Mouse (Mus musculus) forebrain, embryonic 16.5 days (tissue): ENCODE results near the gene Esam. TPM values are rescaled to one million over a fixed set of nuclear protein-coding genes. Genes with fewer than 3 reads are reported as not detected.

Experiments
- ATAC-seq: fragments of 200-750 bp; cut with Nextera tagmentation; 2 replicates; pipeline ENCODE4 v1.8.0; 2017; ENCODE audit warnings: mild to moderate bottlenecking, moderate library complexity
- H3K27ac ChIP-seq: fragments of 300-500 bp; sonication (generic); 2 replicates; pipeline ENCODE4 v1.5.1; 2014; ENCODE audit warnings: low read length, control low read depth
- H3K27me3 ChIP-seq: fragments of 300-500 bp; sonication (generic); replicated peaks from 2 replicates; pipeline ENCODE4 v1.6.1; 2014; ENCODE audit warnings: low read length; ENCODE audit not compliant: control insufficient read depth, insufficient read depth
- H3K36me3 ChIP-seq: fragments of 300-500 bp; sonication (generic); 2 replicates; pipeline ENCODE4 v1.6.1; 2014; ENCODE audit not compliant: control insufficient read depth, insufficient read depth
- H3K4me1 ChIP-seq: fragments of 300-500 bp; sonication (generic); replicated peaks from 2 replicates; pipeline ENCODE4 v1.6.1; 2014; ENCODE audit warnings: low read length; ENCODE audit not compliant: control insufficient read depth, insufficient read depth
- H3K4me2 ChIP-seq: fragments of 300-500 bp; sonication (generic); 2 replicates; pipeline ENCODE4 v1.6.1; 2014; ENCODE audit warnings: mild to moderate bottlenecking, low read length, control low read depth
- H3K4me3 ChIP-seq: fragments of 300-500 bp; sonication (generic); replicated peaks from 2 replicates; pipeline ENCODE4 v1.5.1; 2014; ENCODE audit warnings: mild to moderate bottlenecking, low read length, control low read depth
- H3K9ac ChIP-seq: fragments of 300-500 bp; sonication (generic); replicated peaks from 2 replicates; pipeline ENCODE4 v1.6.1; 2014; ENCODE audit warnings: low read depth, low read length, control low read depth
- H3K9me3 ChIP-seq: fragments of 300-500 bp; sonication (generic); 2 replicates; pipeline ENCODE4 v1.6.1; 2016; ENCODE audit warnings: low read length; ENCODE audit not compliant: control insufficient read depth
- WGBS: fragments of 180-500 bp; shearing (Covaris S2); extraction: QIAGEN DNeasy Blood & Tissue Kit; methylation state at CpG from one replicate; pipeline ENCODE4 v1.1.7; 2014; 5-methylcytosine and 5-hydroxymethylcytosine counted together
- polyA plus RNA-seq: library from polyadenylated mRNA; unstranded; fragments of >200 nt; fragmentation: Nextera tagmentation; extraction: Ambion mirVana; gene quantifications from 2 replicates; pipeline ENCODE4 v1.2.1, GENCODE M21; 2015

Gene Esam
- polyA plus RNA-seq, 1 experiment from 2014 or later, result 42.4 TPM

DNA sequence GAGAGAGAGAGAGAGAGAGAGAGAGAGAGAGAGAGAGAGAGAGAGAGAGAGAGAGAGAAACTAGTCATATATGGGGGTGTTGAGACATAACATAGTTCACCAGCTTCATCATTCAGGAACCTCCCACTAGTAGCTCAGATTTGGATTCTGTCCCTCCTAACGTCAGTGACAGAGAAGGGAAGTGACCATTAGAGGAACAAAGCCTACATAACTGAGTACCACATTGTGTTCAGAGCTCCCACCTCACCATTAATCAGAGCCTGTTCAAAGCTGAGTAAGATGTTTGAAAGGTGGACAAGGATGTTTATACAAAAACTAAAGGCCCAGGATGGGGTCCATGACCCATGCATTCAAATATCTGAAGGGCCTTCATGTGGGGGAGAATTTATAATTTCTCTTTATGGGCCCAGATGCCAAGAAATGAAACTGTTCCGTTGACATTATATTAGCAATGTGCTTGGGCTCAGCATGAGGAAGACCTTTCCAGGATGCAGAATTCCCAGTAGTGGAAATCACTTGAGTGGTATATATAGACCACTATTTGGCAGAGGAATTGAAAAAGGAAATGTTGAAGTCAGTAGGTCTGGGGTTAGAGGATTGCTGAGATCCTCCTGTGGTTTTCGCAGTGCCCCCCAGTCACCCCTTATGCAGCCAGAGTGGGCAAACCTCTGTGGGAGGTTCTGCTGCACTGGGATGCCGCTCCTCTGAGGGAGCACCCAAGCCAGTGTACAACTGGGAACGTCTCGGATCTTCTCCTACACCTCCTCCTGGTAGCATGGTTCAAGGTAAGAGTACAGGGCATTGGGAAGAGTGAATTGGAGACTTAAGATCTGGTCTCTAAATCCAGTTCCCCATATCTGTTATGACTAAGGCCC lies 13.1 kb downstream of the Esam start:
- ATAC-seq, result no peak
- peaks cover 6% of the 10 kb centered on the region; the same call in 1 of the 2 replicates for H3K27me3 ChIP-seq

DNA sequence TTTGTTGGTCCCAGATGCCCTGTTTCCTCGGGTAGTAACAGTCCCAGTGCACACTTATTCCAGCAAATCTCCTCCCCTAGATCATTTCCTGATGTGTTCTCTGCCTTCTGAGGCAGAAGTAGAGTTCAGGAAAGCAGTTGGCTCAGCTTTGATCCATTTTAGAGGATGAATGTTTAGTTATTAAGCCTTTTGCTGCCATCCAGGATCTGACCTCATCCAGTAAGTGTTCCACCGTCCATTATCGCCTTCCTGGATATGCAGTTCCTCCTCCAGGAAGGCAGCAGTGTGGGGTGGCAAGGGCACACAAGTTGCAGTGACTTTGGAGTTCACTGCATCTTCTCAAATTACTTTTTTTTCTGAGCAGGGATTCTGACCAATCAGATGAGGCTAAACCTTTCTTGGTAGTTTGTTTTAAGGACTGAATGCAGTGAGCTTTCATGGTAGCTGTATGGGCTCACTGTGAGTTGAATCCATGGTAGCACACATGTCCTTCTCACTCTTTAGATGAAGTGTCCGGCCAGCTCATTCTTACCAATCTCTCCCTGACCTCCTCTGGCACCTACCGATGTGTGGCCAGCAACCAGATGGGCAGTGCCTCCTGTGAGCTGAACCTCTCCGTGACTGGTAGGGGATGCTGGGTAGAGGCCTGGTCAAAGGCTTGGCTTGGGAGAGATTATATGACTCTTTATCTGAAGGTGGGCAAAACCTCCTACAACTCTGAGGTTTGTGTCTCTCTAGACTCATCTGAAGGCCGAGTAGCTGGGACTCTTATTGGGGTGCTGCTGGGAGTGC lies 14.2 kb downstream of the Esam start:
- H3K9ac ChIP-seq, result no peak overlapping the region
- ATAC-seq, result no peak
- 74% methylated on average over 7 of the region's 7 CpGs for WGBS
- H3K27ac ChIP-seq, result no peak overlapping the region
- H3K4me2 ChIP-seq, result no peak overlapping the region
- no peaks in the 10 kb centered on the region for H3K9me3 ChIP-seq
- H3K4me1 ChIP-seq, result peaks cover 10% of the 10 kb centered on the region
- no peak overlapping the region for H3K4me3 ChIP-seq
- peaks cover 12% of the 10 kb centered on the region; the same call in 1 of the 2 replicates for H3K27me3 ChIP-seq
- H3K36me3 ChIP-seq, result no peaks in the 10 kb centered on the region

More for the DNA sequence above, 13.1 kb downstream of the Esam start:
- Histone ChIP-seq H3K4me3 (no peak overlapping the region), H3K4me1 (peaks cover 10% of the 10 kb centered on the region), H3K4me2 (no peak overlapping the region), H3K36me3 (no peaks in the 10 kb centered on the region), H3K9me3 (no peaks in the 10 kb centered on the region), H3K9ac (no peak overlapping the region), H3K27ac (no peak overlapping the region)
- WGBS, result 80% methylated on average over 6 of the region's 6 CpGs

DNA sequence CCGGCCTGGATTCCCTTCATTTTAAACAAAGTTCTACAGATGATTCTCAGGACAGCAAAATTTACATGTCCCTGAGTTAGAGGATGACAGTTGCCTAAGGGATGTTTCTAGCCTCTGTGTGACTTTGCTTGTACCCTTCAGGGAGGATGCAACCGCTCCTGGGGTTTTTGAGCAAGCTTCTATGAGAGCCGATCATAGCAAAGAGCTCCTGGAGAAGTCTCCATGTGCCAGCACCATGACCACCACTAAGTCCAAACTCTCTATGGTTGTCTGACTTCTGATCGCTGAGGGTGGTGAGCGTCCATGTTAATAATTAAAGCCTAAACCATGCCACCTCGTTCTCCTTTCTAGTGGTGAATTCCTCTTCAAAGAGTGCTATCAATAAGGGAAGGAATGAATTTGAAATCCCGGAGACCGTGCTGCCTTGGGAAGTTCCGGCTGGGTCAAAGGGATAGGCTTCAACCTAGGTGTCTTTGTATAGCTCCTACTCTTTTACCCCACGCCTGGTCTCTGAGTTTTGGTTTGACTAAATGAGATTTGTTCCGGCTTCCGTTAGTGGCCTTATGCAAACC lies 16.1 kb downstream of the Esam start:
- Histone ChIP-seq H3K4me1 (peaks cover 10% of the 10 kb centered on the region), H3K36me3 (no peaks in the 10 kb centered on the region), H3K27me3 (peaks cover 16% of the 10 kb centered on the region; the same call in 1 of the 2 replicates), H3K4me3 (peak overlapping the region; percentile 30), H3K9ac (no peak overlapping the region), H3K4me2 (peak overlapping the region; percentile 48), H3K27ac (no peak overlapping the region), H3K9me3 (no peaks in the 10 kb centered on the region)
- no peak for ATAC-seq
- WGBS, result 40% methylated on average over 12 of the region's 12 CpGs

DNA sequence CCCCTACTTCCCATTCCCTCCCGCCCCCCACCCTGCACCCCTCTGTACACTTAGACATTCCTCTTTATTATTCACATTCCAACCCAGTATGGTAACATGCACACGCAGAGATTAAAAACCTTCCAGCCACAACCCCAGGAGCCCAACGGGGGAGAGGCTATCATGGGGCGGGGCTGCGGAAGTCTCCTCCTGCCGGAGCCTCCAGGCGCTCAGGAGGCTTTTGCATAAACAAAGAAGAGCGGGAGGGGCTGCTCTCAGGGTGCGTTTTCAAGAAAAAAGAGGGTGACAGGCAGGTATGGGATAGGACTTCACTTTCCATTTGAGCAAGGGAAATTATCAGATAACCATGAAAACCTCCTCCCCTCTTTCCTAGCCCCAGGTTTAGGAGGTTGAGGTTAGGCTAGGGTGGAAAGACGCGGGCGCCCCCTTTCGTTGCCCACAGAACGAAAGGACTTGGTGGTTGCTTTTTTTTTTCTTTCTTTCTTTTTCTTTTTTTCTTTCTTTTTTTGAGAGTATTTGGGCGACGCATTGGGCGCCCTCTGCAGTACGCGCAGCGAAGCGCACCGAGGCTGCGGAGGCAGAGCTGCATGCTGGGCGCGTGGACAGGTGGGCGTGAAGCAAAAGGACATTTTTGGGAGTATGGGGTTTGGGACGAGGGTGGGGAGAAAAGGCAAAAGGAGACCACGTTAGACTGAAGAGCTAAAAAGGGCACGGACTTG lies 16.7 kb downstream of the Esam start:
- H3K27me3 ChIP-seq, result peaks cover 16% of the 10 kb centered on the region
- ATAC-seq, result peak; percentile 47
- H3K9ac ChIP-seq, result peak overlapping the region; percentile 27; the same call in 1 of the 2 replicates

DNA sequence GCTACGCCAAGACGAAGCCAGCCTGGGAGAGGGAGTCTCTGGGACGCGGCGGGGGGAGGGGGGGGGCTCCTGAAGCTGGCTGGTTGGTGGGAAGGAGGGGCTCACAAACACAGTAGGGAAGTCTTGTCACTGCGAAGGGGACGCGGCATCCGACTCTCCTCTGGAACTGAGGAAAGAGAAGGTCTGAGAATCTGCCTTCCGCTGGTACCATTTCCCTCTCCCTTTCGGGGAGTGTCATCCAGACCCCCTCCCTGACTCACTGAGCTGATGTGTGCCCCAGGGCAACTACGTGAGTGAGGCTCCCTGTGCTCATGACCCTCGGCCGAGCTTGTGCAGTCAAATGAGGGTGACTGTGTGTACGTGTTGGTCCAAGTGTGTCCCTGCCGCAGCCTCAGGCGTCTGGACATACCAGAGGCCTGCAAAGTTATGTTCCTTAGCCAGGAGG lies 17.3 kb downstream of the Esam start:
- H3K27ac ChIP-seq, result no peak overlapping the region
- H3K4me1 ChIP-seq, result peaks cover 10% of the 10 kb centered on the region
- WGBS, result 10% methylated on average over 17 of the region's 17 CpGs
- peak; percentile 51 for ATAC-seq
- H3K9ac ChIP-seq, result peak overlapping the region; percentile 2
- H3K4me3 ChIP-seq, result peak overlapping the region; percentile 30
- peaks cover 18% of the 10 kb centered on the region for H3K27me3 ChIP-seq
- H3K36me3 ChIP-seq, result no peaks in the 10 kb centered on the region
- no peaks in the 10 kb centered on the region for H3K9me3 ChIP-seq
- H3K4me2 ChIP-seq, result peak overlapping the region; percentile 48

More for the DNA sequence above, 16.7 kb downstream of the Esam start:
- Histone ChIP-seq H3K4me1 (peaks cover 10% of the 10 kb centered on the region), H3K36me3 (no peaks in the 10 kb centered on the region), H3K9me3 (no peaks in the 10 kb centered on the region), H3K4me3 (peak overlapping the region; percentile 30), H3K4me2 (peak overlapping the region; percentile 48), H3K27ac (no peak overlapping the region)
- WGBS, result under 1% methylated on average over 29 of the region's 29 CpGs

DNA sequence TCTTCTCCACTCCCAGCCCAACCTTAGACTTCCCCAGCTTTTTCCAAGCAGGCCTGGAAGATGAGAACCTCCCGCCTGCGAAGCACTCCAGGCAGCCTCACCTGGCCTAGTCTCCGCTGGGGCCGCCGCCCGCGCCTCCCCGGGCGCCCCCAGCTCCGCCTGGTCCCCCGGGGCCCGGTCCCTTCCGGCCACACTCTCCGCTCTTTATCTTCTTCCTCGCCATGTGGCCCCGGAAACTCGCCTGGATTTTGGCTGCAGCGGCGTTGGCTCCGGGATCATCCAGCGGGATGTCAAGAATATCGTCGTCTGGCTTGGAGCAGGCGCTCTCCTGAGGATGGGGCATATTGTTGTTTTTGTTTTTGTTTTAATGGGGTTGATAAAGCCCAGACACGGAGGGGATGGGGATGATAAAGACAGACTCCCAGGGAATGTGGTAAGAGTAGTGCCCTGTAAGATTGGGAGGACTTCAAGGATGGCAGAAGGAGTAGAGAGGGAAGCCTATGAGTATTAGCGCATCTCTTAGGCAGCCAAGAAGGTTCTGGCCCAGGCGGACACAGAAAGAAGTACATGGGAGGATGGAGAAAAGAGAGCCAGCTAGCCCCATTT lies 18.1 kb downstream of the Esam start:
- H3K27ac ChIP-seq, result no peak overlapping the region
- no peaks in the 10 kb centered on the region for H3K36me3 ChIP-seq
- ATAC-seq, result no peak
- H3K9ac ChIP-seq, result no peak overlapping the region
- H3K27me3 ChIP-seq, result peaks cover 25% of the 10 kb centered on the region
- WGBS, result 19% methylated on average over 27 of the region's 27 CpGs
- no peaks in the 10 kb centered on the region for H3K9me3 ChIP-seq
- peaks cover 10% of the 10 kb centered on the region for H3K4me1 ChIP-seq
- H3K4me3 ChIP-seq, result no peak overlapping the region
- no peak overlapping the region for H3K4me2 ChIP-seq

DNA sequence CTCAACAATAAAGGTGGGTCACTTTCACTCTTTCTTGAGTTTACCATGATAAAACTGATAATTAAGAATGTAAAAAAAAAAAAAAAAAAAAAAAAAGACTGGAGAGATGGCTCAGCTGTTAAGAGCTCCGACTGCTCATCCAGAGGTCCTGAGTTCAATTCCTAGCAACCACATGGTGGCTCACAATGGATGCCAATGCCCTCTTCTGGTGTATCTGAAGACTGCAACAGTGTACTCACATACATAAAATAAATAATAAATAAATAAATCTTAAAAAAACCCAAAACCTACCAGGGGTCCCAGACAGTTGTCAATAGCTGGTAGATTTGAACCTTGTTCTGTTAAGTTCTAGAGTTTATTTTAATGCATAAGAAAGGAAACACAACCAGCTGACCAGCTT lies 19.0 kb downstream of the Esam start:
- H3K27me3 ChIP-seq, result peaks cover 33% of the 10 kb centered on the region
- peaks cover 12% of the 10 kb centered on the region for H3K4me1 ChIP-seq
- H3K9ac ChIP-seq, result no peak overlapping the region
- WGBS, result 86% methylated on average over 1 of the region's 1 CpGs
- H3K4me2 ChIP-seq, result no peak overlapping the region
- H3K27ac ChIP-seq, result no peak overlapping the region
- H3K4me3 ChIP-seq, result no peak overlapping the region
- no peaks in the 10 kb centered on the region for H3K36me3 ChIP-seq
- ATAC-seq, result no peak
- H3K9me3 ChIP-seq, result no peaks in the 10 kb centered on the region

DNA sequence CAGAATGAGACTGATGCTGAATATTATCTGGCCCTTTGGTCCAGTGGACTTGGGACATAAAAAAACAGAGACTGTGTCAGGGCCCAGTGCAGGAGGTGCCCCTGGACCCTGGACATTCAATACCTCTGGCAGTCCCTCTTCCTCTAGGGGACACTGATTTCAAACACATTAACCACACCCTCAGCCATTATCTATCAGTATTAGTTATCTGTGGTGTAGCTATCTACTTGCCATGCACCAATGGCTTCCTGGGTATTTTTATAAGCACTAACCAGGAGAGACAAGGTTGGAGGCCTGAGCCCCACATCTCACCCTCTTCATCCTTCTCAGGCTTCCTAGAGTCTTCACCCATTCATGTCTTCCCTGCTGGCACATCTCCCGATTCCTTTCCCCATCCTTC lies 22.6 kb downstream of the Esam start:
- Histone ChIP-seq H3K9ac (no peak overlapping the region), H3K27me3 (peaks cover 34% of the 10 kb centered on the region), H3K36me3 (no peaks in the 10 kb centered on the region), H3K4me3 (no peak overlapping the region), H3K4me2 (no peak overlapping the region), H3K27ac (no peak overlapping the region), H3K9me3 (no peaks in the 10 kb centered on the region), H3K4me1 (peaks cover 15% of the 10 kb centered on the region)
- 67% methylated on average over 1 of the region's 1 CpGs for WGBS
- no peak for ATAC-seq
